Mouse (Mus musculus): ENCODE data around the gene Nyx. TPM values are rescaled to one million over a fixed set of nuclear protein-coding genes. Genes with fewer than 3 reads are reported as not detected.
"Not testable (repeated sequence)": the region's sequence is repeated elsewhere in the genome, so short reads cannot be mapped to it uniquely, and the experiment has no call there.

The Nyx gene
- polyA plus RNA-seq (2012; rRNA removed) (0.02 TPM in 2 replicates), polyA plus RNA-seq (2014; fragmentation: Nextera tagmentation; extraction: Ambion mirVana) (not detected in 2 replicates)

DNA sequence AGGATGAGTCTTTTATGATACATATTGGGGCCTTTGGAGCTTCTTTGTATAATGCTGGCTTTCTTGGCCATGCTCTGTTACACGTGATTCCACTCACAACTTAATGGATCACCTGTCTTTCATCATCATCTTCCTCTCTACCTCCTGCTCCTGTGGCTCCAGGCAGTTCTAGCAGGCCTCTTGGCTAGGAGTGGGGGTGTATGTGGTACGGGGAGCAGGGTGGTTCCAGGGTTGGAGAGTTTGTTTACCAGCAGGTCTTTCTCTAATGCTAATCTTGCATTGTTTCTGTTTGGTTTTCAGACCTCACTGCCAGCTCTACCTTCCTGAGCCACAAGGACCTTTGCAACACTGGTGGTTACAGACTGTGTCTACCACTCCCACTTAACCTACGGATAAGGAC is at the start of gene Nyx:
Gene Nyx, plus strand, starts transcription at position 301 of the 400 bp plus-strand sequence.
- TF ChIP-seq EP300 (IDR thresholded peaks at IDR 0.05; ENCODE audit: low read depth), result no peak
- TF ChIP-seq CTCF (IDR thresholded peaks at IDR 0.05; ENCODE audit: low read depth), result no peak
- Histone ChIP-seq H3K27ac (no peak within 1 kb of the TSS), H3K36me3 (replicated peaks; ENCODE audit: control insufficient read depth, insufficient read depth, low read depth) (no peaks in the 10 kb centered on the region), H3K4me3 (ENCODE audit: insufficient read depth in 1 of 2, low read depth in 2 of 2, low read length in 2 of 2) (no peak within 1 kb of the TSS), H3K9me3 (ENCODE audit: control insufficient read depth, low read length) (no peaks in the 10 kb centered on the region), H3K4me2 (ENCODE audit: low read depth) (no peak within 1 kb of the TSS), H3K4me1 (replicated peaks; ENCODE audit: control insufficient read depth in 2 of 2, insufficient read depth in 2 of 2, low read length in 1 of 2) (peaks cover 0 to 5% of the 10 kb centered on the region in 2 experiments; a peak in 1 of 4 replicates), H3K9ac (replicated peaks) (no peak within 1 kb of the TSS), H3K27me3 (ENCODE audit: control insufficient read depth, insufficient read depth, low read length) (no peaks in the 10 kb centered on the region)
- ATAC-seq (ENCODE audit: insufficient read depth) (no peak), DNase-seq (ENCODE audit: low read depth in 3 of 3, low spot score in 3 of 3) (no peak)
- WGBS (ENCODE audit: insufficient replicate concordance), result 67% methylated on average over 3 of the region's 3 CpGs

DNA sequence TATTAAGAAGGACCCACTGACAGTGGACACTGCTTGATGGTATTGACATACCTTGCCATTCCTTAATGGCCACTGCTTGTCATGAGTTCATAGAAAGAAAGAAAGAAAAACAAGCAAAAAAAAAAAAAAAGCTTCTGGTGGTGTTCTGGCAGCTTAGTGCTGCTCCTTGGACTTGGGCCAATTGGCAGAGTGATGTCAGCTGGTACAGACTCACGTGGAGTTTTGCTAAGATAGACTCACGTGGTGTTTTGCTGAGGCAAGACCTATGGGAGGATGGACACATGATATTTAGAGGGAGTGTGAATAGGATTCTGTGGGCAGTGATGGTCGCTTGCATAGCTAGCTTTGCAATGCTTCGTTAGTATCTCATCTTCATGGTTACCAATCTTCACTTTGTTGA is 43.9 kb upstream of the Nyx start:
- H3K27me3 ChIP-seq (ENCODE audit: control insufficient read depth, insufficient read depth, low read length), result no peaks in the 10 kb centered on the region
- 37% methylated on average over 4 of the region's 4 CpGs for WGBS (ENCODE audit: insufficient replicate concordance)
- no peak overlapping the region for H3K27ac ChIP-seq
- H3K4me1 ChIP-seq (replicated peaks; ENCODE audit: control insufficient read depth in 2 of 2, insufficient read depth in 2 of 2, low read length in 1 of 2), result no peaks in the 10 kb centered on the region
- H3K4me3 ChIP-seq (ENCODE audit: insufficient read depth in 1 of 2, low read depth in 2 of 2, low read length in 2 of 2), result no peak overlapping the region
- no peak for DNase-seq (ENCODE audit: low read depth in 3 of 3, low spot score in 3 of 3)
- H3K4me2 ChIP-seq (ENCODE audit: low read depth), result no peak overlapping the region
- TF ChIP-seq CTCF (IDR thresholded peaks at IDR 0.05; ENCODE audit: low read depth) (no peak), EP300 (IDR thresholded peaks at IDR 0.05; ENCODE audit: low read depth) (no peak)
- no peak overlapping the region for H3K9ac ChIP-seq (replicated peaks)
- ATAC-seq (ENCODE audit: insufficient read depth), result no peak
- H3K36me3 ChIP-seq (replicated peaks; ENCODE audit: control insufficient read depth, insufficient read depth, low read depth), result no peaks in the 10 kb centered on the region
- H3K9me3 ChIP-seq (ENCODE audit: control insufficient read depth, low read length), result no peaks in the 10 kb centered on the region

DNA sequence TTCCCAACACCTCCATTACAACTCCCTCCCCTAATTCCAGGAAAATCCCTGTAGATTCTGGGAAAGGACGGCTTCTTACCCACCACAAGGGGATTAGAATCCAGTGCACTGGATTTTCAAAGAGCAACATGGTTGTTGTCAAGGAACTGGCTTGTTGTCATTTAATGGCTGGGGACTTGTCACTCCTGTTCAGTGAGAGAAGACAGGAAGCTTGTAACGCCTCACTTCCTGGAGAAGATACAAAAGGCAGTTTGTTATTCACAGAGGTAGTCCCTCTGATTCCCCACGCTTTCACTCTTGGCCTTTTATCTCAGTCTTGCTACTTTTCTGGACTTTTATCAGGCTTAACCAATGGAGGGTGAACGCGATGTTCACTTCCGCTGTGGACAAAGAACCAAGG is 34.5 kb upstream of the Nyx start:
- H3K27ac ChIP-seq, result no peak overlapping the region
- H3K9me3 ChIP-seq (ENCODE audit: control insufficient read depth, low read length), result no peaks in the 10 kb centered on the region
- no peaks in the 10 kb centered on the region for H3K4me1 ChIP-seq (replicated peaks; ENCODE audit: control insufficient read depth in 2 of 2, insufficient read depth in 2 of 2, low read length in 1 of 2)
- no peak for DNase-seq (ENCODE audit: low read depth in 3 of 3, low spot score in 3 of 3)
- no peak overlapping the region for H3K4me2 ChIP-seq (ENCODE audit: low read depth)
- 41% methylated on average over 6 of the region's 6 CpGs for WGBS (ENCODE audit: insufficient replicate concordance)
- H3K9ac ChIP-seq (replicated peaks), result no peak overlapping the region
- no peak for TF ChIP-seq EP300 (IDR thresholded peaks at IDR 0.05; ENCODE audit: low read depth)
- TF ChIP-seq CTCF (IDR thresholded peaks at IDR 0.05; ENCODE audit: low read depth), result no peak
- no peak overlapping the region for H3K4me3 ChIP-seq (ENCODE audit: insufficient read depth in 1 of 2, low read depth in 2 of 2, low read length in 2 of 2)
- ATAC-seq (ENCODE audit: insufficient read depth), result no peak
- H3K27me3 ChIP-seq (ENCODE audit: control insufficient read depth, insufficient read depth, low read length), result no peaks in the 10 kb centered on the region
- no peaks in the 10 kb centered on the region for H3K36me3 ChIP-seq (replicated peaks; ENCODE audit: control insufficient read depth, insufficient read depth, low read depth)

DNA sequence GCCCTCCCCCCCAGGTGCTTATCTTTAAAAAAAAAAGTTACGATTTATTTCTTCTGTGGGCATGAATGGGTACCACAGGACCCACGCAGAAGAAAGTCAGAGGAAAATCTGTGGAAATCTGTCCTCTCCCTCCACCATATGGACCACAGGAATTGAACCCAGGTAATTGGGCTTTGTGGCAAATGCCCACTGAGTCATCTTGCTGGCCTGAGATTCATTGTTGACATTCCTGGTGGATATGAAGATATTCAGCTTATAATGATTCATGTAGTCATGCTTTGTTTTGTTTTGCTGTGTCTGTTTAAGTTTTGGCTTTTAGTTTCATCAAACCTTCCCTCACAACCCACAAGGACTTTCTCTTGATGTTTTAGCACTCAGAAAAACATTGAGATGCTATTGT is 29.9 kb upstream of the Nyx start:
- not testable (repeated sequence) for ATAC-seq (ENCODE audit: insufficient read depth)

DNA sequence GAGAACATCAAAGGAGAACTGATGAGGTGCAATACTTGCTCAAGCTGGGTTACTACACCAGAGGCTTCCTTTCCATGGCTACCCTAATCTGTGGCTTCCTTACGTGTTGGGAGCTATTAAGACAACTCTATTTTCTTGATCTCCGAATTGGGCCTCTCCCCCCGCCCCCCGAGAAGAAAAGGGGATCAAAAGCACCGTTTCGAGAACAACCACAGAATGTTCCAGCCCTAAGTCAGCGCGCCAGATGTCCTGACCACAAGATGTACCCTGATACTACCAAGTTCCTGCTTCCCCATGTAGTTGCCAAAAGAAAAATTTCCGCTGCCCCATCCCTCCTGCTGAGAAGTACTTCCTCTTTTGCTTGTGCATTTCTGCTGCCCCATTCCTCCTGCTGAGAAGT is 9.4 kb upstream of the Nyx start:
- H3K4me1 ChIP-seq (replicated peaks; ENCODE audit: control insufficient read depth in 2 of 2, insufficient read depth in 2 of 2, low read length in 1 of 2); H3K27me3 ChIP-seq (ENCODE audit: control insufficient read depth, insufficient read depth, low read length); H3K36me3 ChIP-seq (replicated peaks; ENCODE audit: control insufficient read depth, insufficient read depth, low read depth); H3K4me2 ChIP-seq (ENCODE audit: low read depth); H3K27ac ChIP-seq; H3K9ac ChIP-seq (replicated peaks); ATAC-seq (ENCODE audit: insufficient read depth); H3K9me3 ChIP-seq (ENCODE audit: control insufficient read depth, low read length); DNase-seq (ENCODE audit: low read depth in 3 of 3, low spot score in 3 of 3); H3K4me3 ChIP-seq (ENCODE audit: insufficient read depth in 1 of 2, low read depth in 2 of 2, low read length in 2 of 2): not testable (repeated sequence)
- WGBS (ENCODE audit: insufficient replicate concordance), result 68% methylated on average over 9 of the region's 9 CpGs

More for the DNA sequence above, 29.9 kb upstream of the Nyx start:
- not testable (repeated sequence) for H3K9ac ChIP-seq (replicated peaks); DNase-seq (ENCODE audit: low read depth in 3 of 3, low spot score in 3 of 3); H3K9me3 ChIP-seq (ENCODE audit: control insufficient read depth, low read length); H3K36me3 ChIP-seq (replicated peaks; ENCODE audit: control insufficient read depth, insufficient read depth, low read depth); H3K4me1 ChIP-seq (replicated peaks; ENCODE audit: control insufficient read depth in 2 of 2, insufficient read depth in 2 of 2, low read length in 1 of 2); H3K27me3 ChIP-seq (ENCODE audit: control insufficient read depth, insufficient read depth, low read length); H3K4me3 ChIP-seq (ENCODE audit: insufficient read depth in 1 of 2, low read depth in 2 of 2, low read length in 2 of 2); H3K4me2 ChIP-seq (ENCODE audit: low read depth); H3K27ac ChIP-seq
- 48% methylated on average over 2 of the region's 2 CpGs for WGBS (ENCODE audit: insufficient replicate concordance)
